Mouse (Mus musculus): ENCODE data around the gene Stard10. TPM values are rescaled to one million over a fixed set of nuclear protein-coding genes. Genes with fewer than 3 reads are reported as not detected.

Stard10 gene
- polyA plus RNA-seq, 1 experiment from 2014 or later = 30.0 TPM

GRCm38 (mm10) chr7:101292086-101292485 lies 24.8 kb upstream of the Stard10 start:
- Histone ChIP-seq H3K9me3 (no peaks in the 10 kb centered on the region), H3K4me1 (peaks cover 19% of the 10 kb centered on the region), H3K9ac (no peak overlapping the region), H3K36me3 (peaks cover 35% of the 10 kb centered on the region), H3K27me3 (no peaks in the 10 kb centered on the region), H3K4me2 (no peak overlapping the region), H3K27ac (no peak overlapping the region; the same call in 1 of the 2 replicates), H3K4me3 (no peak overlapping the region)
- WGBS = 71% methylated on average over 2 of the region's 4 CpGs
- ATAC-seq (ENCODE audit: insufficient number of reproducible peaks, low FRiP score, low TSS enrichment, low read depth) = no peak

GRCm38 (mm10) chr7:101292696-101293095 lies 24.2 kb upstream of the Stard10 start:
- no peak overlapping the region for H3K4me3 ChIP-seq
- peaks cover 20% of the 10 kb centered on the region for H3K4me1 ChIP-seq
- H3K4me2 ChIP-seq = no peak overlapping the region
- WGBS = 94% methylated on average over 1 of the region's 1 CpGs
- H3K27me3 ChIP-seq = 0 out of 2 replicates have a peak, but pooled peaks cover 4% of the 10 kb centered on the region
- no peak overlapping the region for H3K27ac ChIP-seq
- H3K9me3 ChIP-seq = no peaks in the 10 kb centered on the region
- no peak for ATAC-seq (ENCODE audit: insufficient number of reproducible peaks, low FRiP score, low TSS enrichment, low read depth)
- H3K9ac ChIP-seq = no peak overlapping the region
- H3K36me3 ChIP-seq = peaks cover 35% of the 10 kb centered on the region

- no peak overlapping the region for H3K27ac ChIP-seq
- WGBS = 57% methylated on average over 4 of the region's 4 CpGs
- no peaks in the 10 kb centered on the region for H3K9me3 ChIP-seq
- H3K4me1 ChIP-seq = peaks cover 20% of the 10 kb centered on the region
- no peak overlapping the region for H3K4me3 ChIP-seq
- H3K36me3 ChIP-seq = peaks cover 35% of the 10 kb centered on the region
- H3K4me2 ChIP-seq = no peak overlapping the region
- 0 out of 2 replicates have a peak, but pooled peaks cover 8% of the 10 kb centered on the region for H3K27me3 ChIP-seq
- H3K9ac ChIP-seq = no peak overlapping the region
- ATAC-seq (ENCODE audit: insufficient number of reproducible peaks, low FRiP score, low TSS enrichment, low read depth) = no peak
Observed at GRCm38 (mm10) chr7:101293138-101293537, 23.7 kb upstream of the Stard10 start.

- Histone ChIP-seq H3K9ac (no peak overlapping the region), H3K36me3 (peaks cover 35% of the 10 kb centered on the region), H3K4me1 (peaks cover 18% of the 10 kb centered on the region), H3K27ac (no peak overlapping the region), H3K9me3 (no peaks in the 10 kb centered on the region), H3K4me2 (no peak overlapping the region), H3K27me3 (0 out of 2 replicates have a peak, but pooled peaks cover 9% of the 10 kb centered on the region), H3K4me3 (no peak overlapping the region)
- ATAC-seq (ENCODE audit: insufficient number of reproducible peaks, low FRiP score, low TSS enrichment, low read depth) = no peak
- 63% methylated on average over 4 of the region's 4 CpGs for WGBS
Observed at GRCm38 (mm10) chr7:101293611-101294010, 23.3 kb upstream of the Stard10 start.

- Histone ChIP-seq H3K9me3 (no peaks in the 10 kb centered on the region), H3K27me3 (0 out of 2 replicates have a peak, but pooled peaks cover 9% of the 10 kb centered on the region), H3K9ac (no peak overlapping the region), H3K4me2 (no peak overlapping the region), H3K4me3 (no peak overlapping the region), H3K36me3 (peaks cover 17% of the 10 kb centered on the region; the same call in 1 of the 2 replicates), H3K27ac (no peak overlapping the region), H3K4me1 (peaks cover 24% of the 10 kb centered on the region)
- 68% methylated on average over 1 of the region's 1 CpGs for WGBS
- no peak for ATAC-seq (ENCODE audit: insufficient number of reproducible peaks, low FRiP score, low TSS enrichment, low read depth)
Observed at GRCm38 (mm10) chr7:101295438-101295837, 21.4 kb upstream of the Stard10 start.

GRCm38 (mm10) chr7:101296252-101297022 lies 20.4 kb upstream of the Stard10 start:
- peak overlapping the region; percentile 30 for H3K4me3 ChIP-seq
- ATAC-seq (ENCODE audit: insufficient number of reproducible peaks, low FRiP score, low TSS enrichment, low read depth) = peak; percentile 49; the same call in 1 of the 2 replicates
- H3K9ac ChIP-seq = 0 out of 2 replicates have a peak overlapping the region, but pooled peaks have one; percentile 14
- H3K27me3 ChIP-seq = 0 out of 2 replicates have a peak, but pooled peaks cover 9% of the 10 kb centered on the region
- H3K36me3 ChIP-seq = peaks cover 11% of the 10 kb centered on the region; the same call in 1 of the 2 replicates
- H3K4me2 ChIP-seq = peak overlapping the region; percentile 65
- H3K9me3 ChIP-seq = no peaks in the 10 kb centered on the region
- WGBS = 10% methylated on average over 35 of the region's 35 CpGs
- peaks cover 34% of the 10 kb centered on the region for H3K4me1 ChIP-seq
- H3K27ac ChIP-seq = no peak overlapping the region

GRCm38 (mm10) chr7:101297023-101297405 lies 19.9 kb upstream of the Stard10 start:
- no peaks in the 10 kb centered on the region for H3K9me3 ChIP-seq
- 29% methylated on average over 8 of the region's 8 CpGs for WGBS
- ATAC-seq (ENCODE audit: insufficient number of reproducible peaks, low FRiP score, low TSS enrichment, low read depth) = 0 out of 2 replicates have a peak, but pooled peaks have one; percentile 4
- no peak overlapping the region for H3K27ac ChIP-seq
- H3K27me3 ChIP-seq = 0 out of 2 replicates have a peak, but pooled peaks cover 9% of the 10 kb centered on the region
- H3K9ac ChIP-seq = 0 out of 2 replicates have a peak overlapping the region, but pooled peaks have one; percentile 14
- H3K4me1 ChIP-seq = peaks cover 34% of the 10 kb centered on the region
- peaks cover 6% of the 10 kb centered on the region; the same call in 1 of the 2 replicates for H3K36me3 ChIP-seq
- H3K4me3 ChIP-seq = peak overlapping the region; percentile 30
- H3K4me2 ChIP-seq = peak overlapping the region; percentile 65

- Histone ChIP-seq H3K36me3 (peaks cover 6% of the 10 kb centered on the region; the same call in 1 of the 2 replicates), H3K9me3 (no peaks in the 10 kb centered on the region), H3K4me2 (no peak overlapping the region), H3K4me3 (no peak overlapping the region), H3K27ac (no peak overlapping the region), H3K27me3 (0 out of 2 replicates have a peak, but pooled peaks cover 9% of the 10 kb centered on the region), H3K4me1 (peaks cover 41% of the 10 kb centered on the region), H3K9ac (no peak overlapping the region)
- no peak for ATAC-seq (ENCODE audit: insufficient number of reproducible peaks, low FRiP score, low TSS enrichment, low read depth)
- 82% methylated on average over 3 of the region's 3 CpGs for WGBS
Observed at GRCm38 (mm10) chr7:101298375-101298774, 18.5 kb upstream of the Stard10 start.

GRCm38 (mm10) chr7:101301361-101301880 lies 15.5 kb upstream of the Stard10 start:
- H3K9ac ChIP-seq = peak overlapping the region; percentile 54
- H3K27ac ChIP-seq = peak overlapping the region; percentile 81
- H3K4me1 ChIP-seq = peaks cover 38% of the 10 kb centered on the region
- peak overlapping the region; percentile 74 for H3K4me3 ChIP-seq
- WGBS = 1% methylated on average over 29 of the region's 30 CpGs
- ATAC-seq (ENCODE audit: insufficient number of reproducible peaks, low FRiP score, low TSS enrichment, low read depth) = peak; percentile 7; the same call in 1 of the 2 replicates
- H3K36me3 ChIP-seq = no peaks in the 10 kb centered on the region
- H3K9me3 ChIP-seq = no peaks in the 10 kb centered on the region
- H3K27me3 ChIP-seq = 0 out of 2 replicates have a peak, but pooled peaks cover 9% of the 10 kb centered on the region
- peak overlapping the region; percentile 70 for H3K4me2 ChIP-seq

- WGBS = under 1% methylated on average over 39 of the region's 39 CpGs
- peak within 1 kb of the TSS; percentile 54 for H3K9ac ChIP-seq
- peak within 1 kb of the TSS; percentile 81 for H3K27ac ChIP-seq
Observed at GRCm38 (mm10) chr7:101301881-101302456, 14.9 kb upstream of the Stard10 start, which contains the start of gene Atg16l2. Gene Atg16l2 (minus strand): TSS chr7:101302251.

GRCm38 (mm10) chr7:101302691-101303090 lies 14.2 kb upstream of the Stard10 start:
- Histone ChIP-seq H3K27ac (peak overlapping the region; percentile 81), H3K9ac (no peak overlapping the region), H3K9me3 (no peaks in the 10 kb centered on the region), H3K4me3 (peak overlapping the region; percentile 74), H3K36me3 (no peaks in the 10 kb centered on the region), H3K4me1 (peaks cover 27% of the 10 kb centered on the region), H3K4me2 (peak overlapping the region; percentile 70), H3K27me3 (0 out of 2 replicates have a peak, but pooled peaks cover 5% of the 10 kb centered on the region)
- no peak for ATAC-seq (ENCODE audit: insufficient number of reproducible peaks, low FRiP score, low TSS enrichment, low read depth)
- WGBS = 22% methylated on average over 7 of the region's 7 CpGs

More at GRCm38 (mm10) chr7:101301881-101302456, 14.9 kb upstream of the Stard10 start, which contains the start of gene Atg16l2:
- peak within 1 kb of the TSS; percentile 70 for H3K4me2 ChIP-seq
- H3K27me3 ChIP-seq = 0 out of 2 replicates have a peak, but pooled peaks cover 9% of the 10 kb centered on the region
- no peaks in the 10 kb centered on the region for H3K36me3 ChIP-seq
- ATAC-seq (ENCODE audit: insufficient number of reproducible peaks, low FRiP score, low TSS enrichment, low read depth) = peak; percentile 87
- H3K4me1 ChIP-seq = peaks cover 33% of the 10 kb centered on the region
- H3K9me3 ChIP-seq = no peaks in the 10 kb centered on the region
- H3K4me3 ChIP-seq = peak within 1 kb of the TSS; percentile 74
